Comparison of ENCODE assay signal across 12 mouse cellular contexts in genomic region chr13:42973561-42973960, GRCm38 (mm10).
"Had no signal": no experiment of that assay in that cellular context is flagged by ENCODE, and none has a peak within 500 bp of the region (broad histone marks: within the 10 kb centered on the region; RNA-seq: fewer than 3 reads in every experiment).

No protein-coding gene starts in this region.

- H3K4me1 ChIP-seq: limb, embryonic 10.5 days; liver, embryonic 15.5 days; neural tube, embryonic 15.5 days had no signal

- H3K4me3 ChIP-seq: limb, embryonic 10.5 days; liver, embryonic 15.5 days; midbrain, embryonic 10.5 days; myocyte; neural tube, embryonic 15.5 days had no signal

- DNase-seq: kidney, postnatal 14 days; lung, adult 2 months; lung, postnatal 4 days; midbrain, embryonic 14.5 days; right cerebral cortex, adult 18-20 months; right cerebral cortex, postnatal 25 days; thymus, postnatal 36 days had no signal

- H3K27me3 ChIP-seq: liver, embryonic 15.5 days; neural tube, embryonic 15.5 days had no signal

- H3K27ac ChIP-seq: limb, embryonic 10.5 days; liver, embryonic 15.5 days; midbrain, embryonic 10.5 days; neural tube, embryonic 15.5 days had no signal
